Mouse (Mus musculus) neural tube, embryonic 15.5 days (tissue): ENCODE results near the gene Gm4187. TPM values are rescaled to one million over a fixed set of nuclear protein-coding genes. Genes with fewer than 3 reads are reported as not detected.
"Not testable (repeated sequence)": the region's sequence is repeated elsewhere in the genome, so short reads cannot be mapped to it uniquely, and the experiment has no call there.

Experiments used
- ATAC-seq: fragments of 200-750 bp; cut with Nextera tagmentation; 2 replicates; pipeline ENCODE4 v1.8.0; 2017; ENCODE audit warnings: mild to moderate bottlenecking, moderate TSS enrichment, moderate library complexity; ENCODE audit not compliant: low FRiP score
- H3K27ac ChIP-seq: fragments of 300-500 bp; sonication (generic); replicated peaks from 2 replicates; pipeline ENCODE4 v1.5.1; 2015; ENCODE audit warnings: mild to moderate bottlenecking, inconsistent platforms
- H3K27me3 ChIP-seq: fragments of 300-500 bp; sonication (generic); replicated peaks from 2 replicates; pipeline ENCODE4 v1.6.1; 2015; ENCODE audit warnings: inconsistent platforms
- H3K36me3 ChIP-seq: fragments of 300-500 bp; sonication (generic); 2 replicates; pipeline ENCODE4 v1.6.1; 2015; ENCODE audit warnings: inconsistent platforms
- H3K4me1 ChIP-seq: fragments of 300-500 bp; sonication (generic); 2 replicates; pipeline ENCODE4 v1.6.1; 2015; ENCODE audit warnings: inconsistent platforms
- H3K4me2 ChIP-seq: fragments of 300-500 bp; sonication (generic); 2 replicates; pipeline ENCODE4 v1.6.1; 2015; ENCODE audit warnings: inconsistent platforms, mild to moderate bottlenecking, moderate library complexity
- H3K4me3 ChIP-seq: fragments of 300-500 bp; sonication (generic); replicated peaks from 2 replicates; pipeline ENCODE4 v1.5.1; 2015; ENCODE audit warnings: mild to moderate bottlenecking, inconsistent platforms
- H3K9ac ChIP-seq: fragments of 300-500 bp; sonication (generic); replicated peaks from 2 replicates; pipeline ENCODE4 v1.6.1; 2015; ENCODE audit warnings: mild to moderate bottlenecking, inconsistent platforms
- H3K9me3 ChIP-seq: fragments of 300-500 bp; sonication (generic); replicated peaks from 2 replicates; pipeline ENCODE4 v1.6.1; 2016; ENCODE audit warnings: inconsistent platforms
- WGBS: fragments of 180-500 bp; shearing (Covaris S2); methylation state at CpG from one replicate; pipeline ENCODE4 v1.1.7; 2015; ENCODE audit warnings: mixed read lengths; 5-methylcytosine and 5-hydroxymethylcytosine counted together
- polyA plus RNA-seq: library from polyadenylated mRNA; unstranded; fragments of >200 nt; fragmentation: Nextera tagmentation; extraction: Ambion mirVana; gene quantifications from 2 replicates; pipeline ENCODE4 v1.2.1, GENCODE M21; 2015

The Gm4187 gene
- polyA plus RNA-seq = not detected in 2 replicates

DNA sequence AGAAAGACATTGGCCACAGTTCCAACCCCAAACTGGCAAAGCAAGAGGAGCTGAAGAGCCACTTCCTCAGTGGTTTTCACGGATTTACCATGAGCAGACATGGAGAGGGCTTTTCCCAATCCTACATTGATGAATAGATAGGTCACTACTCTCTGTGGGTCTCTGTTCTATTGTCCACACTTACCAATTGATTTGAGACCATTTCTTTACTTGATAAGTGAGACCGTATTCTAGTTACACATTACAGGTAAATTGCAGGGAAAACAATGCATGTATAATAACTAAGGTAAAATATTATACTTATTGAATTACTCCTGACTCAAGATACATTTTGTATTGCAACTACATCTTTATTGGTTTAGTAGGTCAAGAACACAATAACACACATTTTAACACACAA is at the start of gene Gm4187:
TSS of gene Gm4187 (minus strand) at position 101 of the 400 bp plus-strand sequence.
- not testable (repeated sequence) for H3K36me3 ChIP-seq, H3K4me3 ChIP-seq, H3K27me3 ChIP-seq, ATAC-seq, H3K9ac ChIP-seq, H3K9me3 ChIP-seq, H3K4me2 ChIP-seq, H3K4me1 ChIP-seq, H3K27ac ChIP-seq
- whole genome bisulfite sequencing = no CpG with 5 or more reads among the region's 2 CpGs

DNA sequence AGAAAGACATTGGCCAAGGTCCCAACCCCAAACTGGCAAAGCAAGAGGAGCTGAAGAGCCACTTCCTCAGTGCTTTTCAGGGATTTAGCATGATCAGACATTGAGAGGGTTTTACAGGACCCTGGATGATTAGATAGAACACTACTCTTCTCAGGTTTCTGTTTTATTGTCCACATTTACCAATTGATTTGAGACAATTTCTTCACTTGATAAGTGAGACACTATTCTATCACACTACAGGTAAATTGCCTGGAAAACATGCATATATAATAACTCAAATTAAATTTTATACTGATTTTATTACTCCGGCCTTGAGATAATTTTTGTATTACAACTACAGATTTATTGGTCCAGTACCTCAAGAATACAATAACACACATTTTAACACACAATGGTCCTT is 41.4 kb upstream of the Gm4187 start, which contains the start of gene Gm8660:
TSS of gene Gm8660 (minus strand) at position 101 of the 400 bp plus-strand sequence.
- not testable (repeated sequence) for H3K4me3 ChIP-seq, H3K27me3 ChIP-seq, ATAC-seq, H3K36me3 ChIP-seq, H3K4me1 ChIP-seq, H3K9ac ChIP-seq, H3K9me3 ChIP-seq, H3K27ac ChIP-seq, H3K4me2 ChIP-seq
- no CpG with 5 or more reads among the region's 1 CpGs for WGBS

Other genes with a start within 250 kb of the Gm4187 start
- not detected in 2 replicates for gene Gm16451, start 211.5 kb downstream of the Gm4187 start, polyA plus RNA-seq
- gene Gm10666, start 195.0 kb downstream of the Gm4187 start, polyA plus RNA-seq = not detected in 2 replicates
- not detected in 2 replicates for gene Vmn1r142, start 165.7 kb downstream of the Gm4187 start, polyA plus RNA-seq
- gene Vmn1r143, start 140.3 kb downstream of the Gm4187 start, polyA plus RNA-seq = not detected in 2 replicates
- not detected in 2 replicates for gene Gm8653, start 128.5 kb downstream of the Gm4187 start, polyA plus RNA-seq
- gene Gm8453, start 100.2 kb downstream of the Gm4187 start, polyA plus RNA-seq = not detected in 2 replicates
- gene Gm8660, start 41.3 kb upstream of the Gm4187 start, polyA plus RNA-seq = not detected in 2 replicates
- not detected in 2 replicates for gene Vmn1r148, start 83.9 kb upstream of the Gm4187 start, polyA plus RNA-seq
- gene Vmn1r149, start 108.5 kb upstream of the Gm4187 start, polyA plus RNA-seq = not detected in 2 replicates
- not detected in 2 replicates for gene Gm10665, start 134.4 kb upstream of the Gm4187 start, polyA plus RNA-seq
- gene Vmn1r151, start 170.0 kb upstream of the Gm4187 start, polyA plus RNA-seq = not detected in 2 replicates
- not detected in 2 replicates for gene Vmn1r152, start 193.2 kb upstream of the Gm4187 start, polyA plus RNA-seq
- not detected in 2 replicates for gene Gm8677, start 205.2 kb upstream of the Gm4187 start, polyA plus RNA-seq
- gene Gm4201, start 235.6 kb upstream of the Gm4187 start, polyA plus RNA-seq = not detected in 2 replicates